Mouse (Mus musculus): ENCODE measurements around the gene Rfx2.

The Rfx2 gene

GRCm38 (mm10) chr17:56830411-56831110 is at the start of gene Rfx2:
Rfx2 (minus strand) TSS chr17:56831013.
- H3K27me3 ChIP-seq (ENCODE audit: control insufficient read depth, insufficient read depth, low read length, poor library complexity, severe bottlenecking): peaks cover 2% of the 10 kb centered on the region; the same call in 1 of the 2 replicates
- DNase-seq (ENCODE audit: low read depth, low spot score): peak; percentile 37
- no peaks in the 10 kb centered on the region for H3K36me3 ChIP-seq (ENCODE audit: control insufficient read depth, insufficient read depth, low read length, poor library complexity, severe bottlenecking)

- no peaks in the 10 kb centered on the region for H3K27me3 ChIP-seq (ENCODE audit: control insufficient read depth, insufficient read depth, low read length, poor library complexity, severe bottlenecking)
- H3K36me3 ChIP-seq (ENCODE audit: control insufficient read depth, insufficient read depth, low read length, poor library complexity, severe bottlenecking): no peaks in the 10 kb centered on the region
- no peak for DNase-seq (ENCODE audit: low read depth, low spot score)
Measured at GRCm38 (mm10) chr17:56877426-56877825, 46.6 kb upstream of the Rfx2 start.

- DNase-seq (ENCODE audit: low read depth, low spot score): no peak
- Histone ChIP-seq H3K36me3 (ENCODE audit: control insufficient read depth, insufficient read depth, low read length, poor library complexity, severe bottlenecking) (no peaks in the 10 kb centered on the region), H3K27me3 (ENCODE audit: control insufficient read depth, insufficient read depth, low read length, poor library complexity, severe bottlenecking) (no peaks in the 10 kb centered on the region)
Measured at GRCm38 (mm10) chr17:56876981-56877380, 46.2 kb upstream of the Rfx2 start.

- H3K36me3 ChIP-seq (ENCODE audit: control insufficient read depth, insufficient read depth, low read length, poor library complexity, severe bottlenecking): no peaks in the 10 kb centered on the region
- no peak for DNase-seq (ENCODE audit: low read depth, low spot score)
- H3K27me3 ChIP-seq (ENCODE audit: control insufficient read depth, insufficient read depth, low read length, poor library complexity, severe bottlenecking): no peaks in the 10 kb centered on the region
Measured at GRCm38 (mm10) chr17:56876465-56876864, 45.7 kb upstream of the Rfx2 start.

GRCm38 (mm10) chr17:56874936-56875651 is 44.3 kb upstream of the Rfx2 start, which contains the start of gene 1700061G19Rik:
1700061G19Rik (plus strand) TSS chr17:56875477.
- H3K27me3 ChIP-seq (ENCODE audit: control insufficient read depth, insufficient read depth, low read length, poor library complexity, severe bottlenecking): no peaks in the 10 kb centered on the region
- DNase-seq (ENCODE audit: low read depth, low spot score): no peak

GRCm38 (mm10) chr17:56874237-56874636 is 43.4 kb upstream of the Rfx2 start, which contains the start of gene Acsbg2:
Acsbg2 (minus strand) TSS chr17:56874447.
- DNase-seq (ENCODE audit: low read depth, low spot score): no peak
- no peaks in the 10 kb centered on the region for H3K36me3 ChIP-seq (ENCODE audit: control insufficient read depth, insufficient read depth, low read length, poor library complexity, severe bottlenecking)
- H3K27me3 ChIP-seq (ENCODE audit: control insufficient read depth, insufficient read depth, low read length, poor library complexity, severe bottlenecking): no peaks in the 10 kb centered on the region

More at GRCm38 (mm10) chr17:56874936-56875651, 44.3 kb upstream of the Rfx2 start, which contains the start of gene 1700061G19Rik:
- no peaks in the 10 kb centered on the region for H3K36me3 ChIP-seq (ENCODE audit: control insufficient read depth, insufficient read depth, low read length, poor library complexity, severe bottlenecking)

GRCm38 (mm10) chr17:56872512-56872911 is 41.7 kb upstream of the Rfx2 start:
- no peaks in the 10 kb centered on the region for H3K27me3 ChIP-seq (ENCODE audit: control insufficient read depth, insufficient read depth, low read length, poor library complexity, severe bottlenecking)
- no peaks in the 10 kb centered on the region for H3K36me3 ChIP-seq (ENCODE audit: control insufficient read depth, insufficient read depth, low read length, poor library complexity, severe bottlenecking)
- DNase-seq (ENCODE audit: low read depth, low spot score): no peak

GRCm38 (mm10) chr17:56871767-56872166 is 41.0 kb upstream of the Rfx2 start:
- Histone ChIP-seq H3K27me3 (ENCODE audit: control insufficient read depth, insufficient read depth, low read length, poor library complexity, severe bottlenecking) (no peaks in the 10 kb centered on the region), H3K36me3 (ENCODE audit: control insufficient read depth, insufficient read depth, low read length, poor library complexity, severe bottlenecking) (no peaks in the 10 kb centered on the region)
- no peak for DNase-seq (ENCODE audit: low read depth, low spot score)

GRCm38 (mm10) chr17:56870287-56870953 is 39.6 kb upstream of the Rfx2 start:
- Histone ChIP-seq H3K36me3 (ENCODE audit: control insufficient read depth, insufficient read depth, low read length, poor library complexity, severe bottlenecking) (no peaks in the 10 kb centered on the region), H3K27me3 (ENCODE audit: control insufficient read depth, insufficient read depth, low read length, poor library complexity, severe bottlenecking) (no peaks in the 10 kb centered on the region)
- DNase-seq (ENCODE audit: low read depth, low spot score): no peak

- H3K36me3 ChIP-seq (ENCODE audit: control insufficient read depth, insufficient read depth, low read length, poor library complexity, severe bottlenecking): no peaks in the 10 kb centered on the region
- H3K27me3 ChIP-seq (ENCODE audit: control insufficient read depth, insufficient read depth, low read length, poor library complexity, severe bottlenecking): no peaks in the 10 kb centered on the region
- no peak for DNase-seq (ENCODE audit: low read depth, low spot score)
Measured at GRCm38 (mm10) chr17:56869481-56869977, 38.7 kb upstream of the Rfx2 start.

- Histone ChIP-seq H3K27me3 (ENCODE audit: control insufficient read depth, insufficient read depth, low read length, poor library complexity, severe bottlenecking) (no peaks in the 10 kb centered on the region), H3K36me3 (ENCODE audit: control insufficient read depth, insufficient read depth, low read length, poor library complexity, severe bottlenecking) (no peaks in the 10 kb centered on the region)
- DNase-seq (ENCODE audit: low read depth, low spot score): no peak
Measured at GRCm38 (mm10) chr17:56866071-56866470, 35.3 kb upstream of the Rfx2 start.

GRCm38 (mm10) chr17:56861197-56861596 is 30.4 kb upstream of the Rfx2 start:
- peak; percentile 24 for DNase-seq (ENCODE audit: low read depth, low spot score)
- H3K27me3 ChIP-seq (ENCODE audit: control insufficient read depth, insufficient read depth, low read length, poor library complexity, severe bottlenecking): no peaks in the 10 kb centered on the region
- no peaks in the 10 kb centered on the region for H3K36me3 ChIP-seq (ENCODE audit: control insufficient read depth, insufficient read depth, low read length, poor library complexity, severe bottlenecking)

GRCm38 (mm10) chr17:56858922-56859321 is 28.1 kb upstream of the Rfx2 start:
- no peaks in the 10 kb centered on the region for H3K27me3 ChIP-seq (ENCODE audit: control insufficient read depth, insufficient read depth, low read length, poor library complexity, severe bottlenecking)
- peak; percentile 37 for DNase-seq (ENCODE audit: low read depth, low spot score)
- no peaks in the 10 kb centered on the region for H3K36me3 ChIP-seq (ENCODE audit: control insufficient read depth, insufficient read depth, low read length, poor library complexity, severe bottlenecking)

- peak; percentile 84 for DNase-seq (ENCODE audit: low read depth, low spot score)
- H3K36me3 ChIP-seq (ENCODE audit: control insufficient read depth, insufficient read depth, low read length, poor library complexity, severe bottlenecking): no peaks in the 10 kb centered on the region
- H3K27me3 ChIP-seq (ENCODE audit: control insufficient read depth, insufficient read depth, low read length, poor library complexity, severe bottlenecking): no peaks in the 10 kb centered on the region
Measured at GRCm38 (mm10) chr17:56858216-56858615, 27.4 kb upstream of the Rfx2 start.

GRCm38 (mm10) chr17:56855421-56855820 is 24.6 kb upstream of the Rfx2 start:
- no peaks in the 10 kb centered on the region for H3K27me3 ChIP-seq (ENCODE audit: control insufficient read depth, insufficient read depth, low read length, poor library complexity, severe bottlenecking)
- DNase-seq (ENCODE audit: low read depth, low spot score): no peak
- no peaks in the 10 kb centered on the region for H3K36me3 ChIP-seq (ENCODE audit: control insufficient read depth, insufficient read depth, low read length, poor library complexity, severe bottlenecking)

Measured in splenic B cell, adult 2 months (primary cell).